ENCODE assay signal across 16 mouse cellular contexts in genomic region chr9:83591848-83592456, GRCm38 (mm10).
"Had no signal": no experiment of that assay in that cellular context is flagged by ENCODE, and none has a peak within 500 bp of the region (broad histone marks: within the 10 kb centered on the region; RNA-seq: fewer than 3 reads in every experiment).

No protein-coding gene starts in this region.

- H3K27ac ChIP-seq: kidney, postnatal 0 days; limb, embryonic 13.5 days; lung, embryonic 15.5 days; midbrain, embryonic 10.5 days; neural tube, embryonic 12.5 days had no signal

- H3K9me3 ChIP-seq: limb, embryonic 13.5 days; lung, embryonic 15.5 days; midbrain, embryonic 10.5 days; neural tube, embryonic 12.5 days had no signal

- DNase-seq: kidney, adult 8-10 months; kidney, postnatal 36 days; layer of hippocampus, adult 9-11 months; left cerebral cortex, postnatal 4 days; lung, postnatal 14 days; midbrain, embryonic 14.5 days; retina, postnatal 1 day; right cerebral cortex, postnatal 4 days; spleen, adult 18-20 months; thymus, adult 18-20 months; thymus, postnatal 14 days had no signal

- H3K4me2 ChIP-seq: limb, embryonic 13.5 days; lung, embryonic 15.5 days; neural tube, embryonic 12.5 days had no signal

- H3K9ac ChIP-seq: limb, embryonic 13.5 days; lung, embryonic 15.5 days; neural tube, embryonic 12.5 days had no signal

- H3K4me3 ChIP-seq: limb, embryonic 13.5 days; lung, embryonic 15.5 days; midbrain, embryonic 10.5 days; neural tube, embryonic 12.5 days had no signal

- H3K36me3 ChIP-seq: limb, embryonic 13.5 days; lung, embryonic 15.5 days; midbrain, embryonic 10.5 days; neural tube, embryonic 12.5 days had no signal

- H3K27me3 ChIP-seq: limb, embryonic 13.5 days; lung, embryonic 15.5 days; neural tube, embryonic 12.5 days had no signal
